Mouse (Mus musculus) stomach, postnatal 0 days (tissue): ENCODE results near the gene Hspb1.

ENCODE experiments used
- CTCF ChIP-seq: IDR thresholded peaks from 2 replicates; pipeline ENCODE4 v1.5.1; 2016; ENCODE audit warnings: antibody characterized with exemption, low read depth, mild to moderate bottlenecking, moderate library complexity
- EP300 ChIP-seq: optimal IDR thresholded peaks from 2 replicates; pipeline ENCODE3; 2016; ENCODE audit warnings: antibody characterized with exemption

DNA sequence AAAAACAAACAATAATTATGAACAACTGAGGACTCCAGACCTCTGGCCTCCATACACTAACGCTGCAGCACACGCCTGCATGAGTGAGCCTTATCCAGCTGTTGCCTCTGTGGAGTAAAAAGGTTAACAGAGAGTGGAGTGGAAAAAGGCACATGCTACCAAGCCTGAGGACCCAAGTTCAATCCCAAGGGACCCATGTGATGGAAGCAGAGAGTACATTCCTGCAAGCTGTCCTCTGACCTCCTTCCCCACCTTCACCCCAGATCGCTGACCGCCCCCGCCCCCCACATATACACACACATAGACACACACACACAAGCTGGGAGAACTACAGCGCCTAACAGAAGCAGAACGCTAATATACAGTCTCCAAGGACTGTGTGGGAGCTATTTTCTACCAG lies 36.2 kb downstream of the Hspb1 start:
- TF ChIP-seq CTCF (no peak), EP300 (no peak)
